Mouse (Mus musculus) hindbrain, embryonic 11.5 days (tissue): ENCODE results near the gene Pycard. TPM values are rescaled to one million over a fixed set of nuclear protein-coding genes. Genes with fewer than 3 reads are reported as not detected.
"Not testable (repeated sequence)": the region's sequence is repeated elsewhere in the genome, so short reads cannot be mapped to it uniquely, and the experiment has no call there.

Source experiments
- ATAC-seq: fragments of 200-750 bp; cut with Nextera tagmentation; 2 replicates; pipeline ENCODE4 v1.8.0; 2017; ENCODE audit warnings: mild to moderate bottlenecking, moderate TSS enrichment, moderate library complexity; ENCODE audit not compliant: low FRiP score
- DNase-seq: peaks from one replicate; pipeline ENCODE4 v3.0.0-alpha.2; 2015; ENCODE audit warnings: low spot score
- H3K27ac ChIP-seq: fragments of 300-500 bp; sonication (generic); 2 replicates; pipeline ENCODE4 v1.5.1; 2014; ENCODE audit warnings: mild to moderate bottlenecking, low read depth, low read length
- H3K27me3 ChIP-seq: fragments of 300-500 bp; sonication (generic); 2 replicates; pipeline ENCODE4 v1.6.1; 2014; ENCODE audit warnings: mild to moderate bottlenecking, low read length, moderate library complexity, mixed read lengths; ENCODE audit not compliant: control insufficient read depth, insufficient read depth
- H3K36me3 ChIP-seq: fragments of 300-500 bp; sonication (generic); 2 replicates; pipeline ENCODE4 v1.6.1; 2014; ENCODE audit warnings: mild to moderate bottlenecking, low read length, moderate library complexity, mixed read lengths; ENCODE audit not compliant: control insufficient read depth, insufficient read depth
- H3K4me1 ChIP-seq: fragments of 300-500 bp; sonication (generic); replicated peaks from 2 replicates; pipeline ENCODE4 v1.6.1; 2014; ENCODE audit warnings: low read length, mixed read lengths; ENCODE audit not compliant: control insufficient read depth, insufficient read depth
- H3K4me2 ChIP-seq: fragments of 300-500 bp; sonication (generic); replicated peaks from 2 replicates; pipeline ENCODE4 v1.6.1; 2014; ENCODE audit warnings: mild to moderate bottlenecking, low read depth, low read length
- H3K4me3 ChIP-seq: fragments of 300-500 bp; sonication (generic); 2 replicates; pipeline ENCODE4 v1.5.1; 2014; ENCODE audit warnings: low read depth, low read length
- H3K9ac ChIP-seq: fragments of 300-500 bp; sonication (generic); 2 replicates; pipeline ENCODE4 v1.6.1; 2014; ENCODE audit warnings: low read depth, low read length
- H3K9me3 ChIP-seq: fragments of 300-500 bp; sonication (generic); 2 replicates; pipeline ENCODE4 v1.6.1; 2016; ENCODE audit warnings: low read length; ENCODE audit not compliant: control insufficient read depth
- WGBS: fragments of 180-500 bp; shearing (Covaris S2); extraction: QIAGEN DNeasy Blood & Tissue Kit; methylation state at CpG from one replicate; pipeline ENCODE4 v1.1.7; 2014; 5-methylcytosine and 5-hydroxymethylcytosine counted together
- polyA plus RNA-seq: library from polyadenylated mRNA; unstranded; fragments of >200 nt; fragmentation: Nextera tagmentation; extraction: Ambion mirVana; gene quantifications from 2 replicates; pipeline ENCODE4 v1.2.1, GENCODE M21; 2014

Pycard gene
- polyA plus RNA-seq, 1 experiment from 2014 or later: 11.0 TPM

- peak; percentile 96 for ATAC-seq
- H3K27ac ChIP-seq: peak within 1 kb of the TSS; percentile 95
- peak; percentile 94 for DNase-seq
- H3K9ac ChIP-seq: peak within 1 kb of the TSS; percentile 99
- H3K4me1 ChIP-seq: 0 out of 2 replicates have a peak, but pooled peaks cover 2% of the 10 kb centered on the region
- H3K4me2 ChIP-seq: peak within 1 kb of the TSS; percentile 54
- H3K27me3 ChIP-seq: no peaks in the 10 kb centered on the region
- H3K9me3 ChIP-seq: no peaks in the 10 kb centered on the region
- WGBS: 0% methylated on average over 89 of the region's 92 CpGs
- H3K36me3 ChIP-seq: peaks cover 19% of the 10 kb centered on the region
- peak within 1 kb of the TSS; percentile 98 for H3K4me3 ChIP-seq
Measured at GRCm38 (mm10) chr7:127967004-127967921, 26.4 kb downstream of the Pycard start, which contains the start of gene Fus. Fus (plus strand) TSS chr7:127967457.

- peaks cover 13% of the 10 kb centered on the region for H3K36me3 ChIP-seq
- DNase-seq (no peak), ATAC-seq (no peak; the same call in 1 of the 2 replicates)
- H3K9me3 ChIP-seq: no peaks in the 10 kb centered on the region
- H3K4me1 ChIP-seq: 0 out of 2 replicates have a peak, but pooled peaks cover 2% of the 10 kb centered on the region
- H3K4me2 ChIP-seq: peak overlapping the region; percentile 54
- peak overlapping the region; percentile 99 for H3K9ac ChIP-seq
- H3K27me3 ChIP-seq: no peaks in the 10 kb centered on the region
- peak overlapping the region; percentile 98 for H3K4me3 ChIP-seq
- WGBS: 16% methylated on average over 10 of the region's 10 CpGs
- H3K27ac ChIP-seq: peak overlapping the region; percentile 95
Measured at GRCm38 (mm10) chr7:127966371-127966918, 27.2 kb downstream of the Pycard start.

GRCm38 (mm10) chr7:127959364-127959763 lies 34.3 kb downstream of the Pycard start:
- Histone ChIP-seq H3K9ac (no peak overlapping the region), H3K9me3 (no peaks in the 10 kb centered on the region), H3K27ac (no peak overlapping the region), H3K4me2 (no peak overlapping the region), H3K27me3 (no peaks in the 10 kb centered on the region), H3K4me1 (no peaks in the 10 kb centered on the region), H3K4me3 (no peak overlapping the region), H3K36me3 (no peaks in the 10 kb centered on the region)
- ATAC-seq (no peak), DNase-seq (no peak)
- WGBS: 71% methylated on average over 5 of the region's 5 CpGs

- DNase-seq (no peak), ATAC-seq (no peak)
- Histone ChIP-seq H3K9ac (no peak overlapping the region), H3K4me3 (no peak overlapping the region), H3K4me2 (no peak overlapping the region), H3K27me3 (no peaks in the 10 kb centered on the region), H3K9me3 (no peaks in the 10 kb centered on the region), H3K36me3 (no peaks in the 10 kb centered on the region), H3K4me1 (no peaks in the 10 kb centered on the region), H3K27ac (no peak overlapping the region)
- 45% methylated on average over 13 of the region's 13 CpGs for WGBS
Measured at GRCm38 (mm10) chr7:127952864-127953581, 40.6 kb downstream of the Pycard start.

- DNase-seq: no peak
- whole genome bisulfite sequencing: 69% methylated on average over 6 of the region's 6 CpGs
- peaks cover 10% of the 10 kb centered on the region for H3K27me3 ChIP-seq
Measured at GRCm38 (mm10) chr7:127946470-127947023, 47.1 kb downstream of the Pycard start, which contains the start of gene Prss36. Prss36 (minus strand) TSS chr7:127946725.

GRCm38 (mm10) chr7:127944614-127945013 lies 49.1 kb downstream of the Pycard start:
- no peak for ATAC-seq
- Histone ChIP-seq H3K4me3 (no peak overlapping the region), H3K27ac (no peak overlapping the region), H3K4me2 (no peak overlapping the region), H3K9me3 (no peaks in the 10 kb centered on the region), H3K36me3 (no peaks in the 10 kb centered on the region), H3K27me3 (peaks cover 10% of the 10 kb centered on the region), H3K4me1 (0 out of 2 replicates have a peak, but pooled peaks cover 2% of the 10 kb centered on the region), H3K9ac (no peak overlapping the region)
- 12% methylated on average over 23 of the region's 23 CpGs for WGBS
- DNase-seq: no peak

More at GRCm38 (mm10) chr7:127946470-127947023, 47.1 kb downstream of the Pycard start, which contains the start of gene Prss36:
- Histone ChIP-seq H3K4me3 (no peak within 1 kb of the TSS), H3K9me3 (no peaks in the 10 kb centered on the region), H3K27ac (no peak within 1 kb of the TSS), H3K4me1 (no peaks in the 10 kb centered on the region), H3K36me3 (no peaks in the 10 kb centered on the region), H3K9ac (no peak within 1 kb of the TSS), H3K4me2 (no peak within 1 kb of the TSS)
- no peak for ATAC-seq

GRCm38 (mm10) chr7:127942097-127942496 lies 51.6 kb downstream of the Pycard start:
- H3K27ac ChIP-seq, DNase-seq, H3K36me3 ChIP-seq, H3K9ac ChIP-seq, ATAC-seq, H3K4me3 ChIP-seq, H3K4me1 ChIP-seq, H3K9me3 ChIP-seq, H3K4me2 ChIP-seq: not testable (repeated sequence)
- peaks cover 10% of the 10 kb centered on the region for H3K27me3 ChIP-seq
- 53% methylated on average over 2 of the region's 2 CpGs for WGBS
